Mouse (Mus musculus) heart, postnatal 0 days (tissue): ENCODE measurements around the gene D630003M21Rik.

Source experiments
- CTCF ChIP-seq: IDR thresholded peaks from 2 replicates; pipeline ENCODE4 v1.5.1; 2016; ENCODE audit warnings: antibody characterized with exemption, control low read depth, low read depth
- EP300 ChIP-seq: IDR thresholded peaks from 2 replicates; pipeline ENCODE4 v1.6.1; 2016; ENCODE audit warnings: antibody characterized with exemption, low read depth

DNA sequence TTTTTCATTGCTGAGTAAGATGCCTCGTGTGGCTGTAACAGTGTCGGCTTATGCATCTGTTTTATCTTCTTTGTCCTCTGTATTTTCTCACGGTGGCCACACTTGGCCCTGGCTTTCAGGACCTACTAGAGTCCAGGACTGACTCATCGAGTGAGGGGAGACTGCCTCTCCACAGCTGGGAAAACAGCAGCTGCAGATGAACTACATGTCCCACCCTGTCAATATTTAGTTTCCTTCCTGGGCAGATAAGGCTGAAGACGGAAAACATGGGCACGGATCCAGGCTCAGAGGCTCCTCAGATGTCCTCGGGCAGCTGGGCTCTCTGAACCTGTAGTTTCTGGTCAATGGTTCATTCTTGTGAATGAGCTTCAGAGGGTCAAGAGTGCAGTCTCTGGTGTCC lies 19.3 kb upstream of the D630003M21Rik start:
- TF ChIP-seq CTCF, result no peak
- TF ChIP-seq EP300, result peak; percentile 76
